15 mouse cellular contexts compared by ENCODE assay signal in genomic region chr6:120113856-120114255, GRCm38 (mm10). TPM values are rescaled to one million over a fixed set of nuclear protein-coding genes. Genes with fewer than 3 reads are reported as not detected.
A peak's percentile ranks its signal among the peaks of the same experiment; 100 is the strongest.
DNase-seq lines count a peak whose midpoint lies in the region; ATAC-seq and TF ChIP-seq lines count a peak whose summit lies in the region.
"Had no signal": no experiment of that assay in that cellular context is flagged by ENCODE, and none has a peak within 500 bp of the region (broad histone marks: within the 10 kb centered on the region; RNA-seq: fewer than 3 reads in every experiment).

No protein-coding gene starts in this region.

- H3K4me2 ChIP-seq in embryonic facial prominence, embryonic 14.5 days (ENCODE audit: low read depth, low read length) = no peak overlapping the region
- no peak overlapping the region for H3K4me2 ChIP-seq in limb, embryonic 14.5 days (replicated peaks; ENCODE audit: low read depth, low read length, severe bottlenecking)
- H3K4me2 ChIP-seq: liver, embryonic 12.5 days had no signal

- TF ChIP-seq CTCF in layer of hippocampus, adult 2 months (conservative IDR thresholded peaks at IDR 0.05) = no peak

- intact Hi-C loops in heart, postnatal 14 days (cut with DNase I) = loop anchor here (2.0 kb wide), 1 partner anchor 33 kb away; no protein-coding TSS in a partner anchor

- no peak overlapping the region for H3K4me3 ChIP-seq in layer of hippocampus, adult 2 months
- no peak overlapping the region for H3K4me3 ChIP-seq in embryonic facial prominence, embryonic 14.5 days (ENCODE audit: low read depth, low read length)
- H3K4me3 ChIP-seq in limb, embryonic 14.5 days (replicated peaks; ENCODE audit: low read length) = no peak overlapping the region
- H3K4me3 ChIP-seq: liver, embryonic 12.5 days had no signal

- no peaks in the 10 kb centered on the region for H3K36me3 ChIP-seq in embryonic facial prominence, embryonic 14.5 days (ENCODE audit: control insufficient read depth, insufficient read depth, low read length)
- H3K36me3 ChIP-seq in limb, embryonic 14.5 days (ENCODE audit: control insufficient read depth, insufficient read depth, low read length) = no peaks in the 10 kb centered on the region
- H3K36me3 ChIP-seq: G1E; liver, embryonic 12.5 days had no signal

- peak overlapping the region; percentile 43; the same call in 1 of the 2 replicates for H3K27ac ChIP-seq in layer of hippocampus, adult 2 months
- H3K27ac ChIP-seq in embryonic facial prominence, embryonic 14.5 days (replicated peaks; ENCODE audit: low read depth, low read length) = peak overlapping the region; percentile 78
- peak overlapping the region; percentile 78; the same call in 1 of the 2 replicates for H3K27ac ChIP-seq in limb, embryonic 14.5 days (replicated peaks; ENCODE audit: low read depth, low read length)
- H3K27ac ChIP-seq: liver, embryonic 12.5 days had no signal

- H3K9me3 ChIP-seq in embryonic facial prominence, embryonic 14.5 days (ENCODE audit: control insufficient read depth, low read length) = no peaks in the 10 kb centered on the region
- H3K9me3 ChIP-seq in limb, embryonic 14.5 days (ENCODE audit: control insufficient read depth, low read length) = no peaks in the 10 kb centered on the region
- H3K9me3 ChIP-seq: G1E; liver, embryonic 12.5 days had no signal

- 86% methylated on average over 3 of the region's 3 CpGs for WGBS in embryonic facial prominence, embryonic 14.5 days
- WGBS in limb, embryonic 14.5 days = 87% methylated on average over 3 of the region's 3 CpGs

- no peak for TF ChIP-seq POLR2A in limb, embryonic 14.5 days (IDR thresholded peaks at IDR 0.05; ENCODE audit: borderline replicate concordance, extremely low read depth, insufficient read depth, insufficient read length)

- peaks cover 21% of the 10 kb centered on the region for H3K4me1 ChIP-seq in embryonic facial prominence, embryonic 14.5 days (ENCODE audit: control insufficient read depth, insufficient read depth, low read length)
- H3K4me1 ChIP-seq in limb, embryonic 14.5 days (ENCODE audit: control insufficient read depth, insufficient read depth, low read length) = peaks cover 18% of the 10 kb centered on the region

- ATAC-seq in embryonic facial prominence, embryonic 14.5 days (ENCODE audit: low read depth) = no peak
- no peak for ATAC-seq in limb, embryonic 14.5 days (ENCODE audit: low FRiP score, low read depth)
- ATAC-seq: liver, embryonic 12.5 days had no signal

- DNase-seq in heart, adult 11 months = peak; percentile 80
- DNase-seq in heart, postnatal 14 days = no peak
- DNase-seq in layer of hippocampus, adult 2 months (ENCODE audit: low spot score in 2 of 2) = no peak
- no peak for DNase-seq in layer of hippocampus, adult 9-10 months (ENCODE audit: low spot score)
- no peak for DNase-seq in embryonic facial prominence, embryonic 14.5 days (ENCODE audit: low spot score)
- no peak for DNase-seq in limb, embryonic 14.5 days (ENCODE audit: low spot score)
- no peak for DNase-seq in thymus, postnatal 4 days
- no peak for DNase-seq in urinary bladder, postnatal 4 days (ENCODE audit: low spot score in 2 of 2)
- DNase-seq: cerebellum, postnatal 36 days; kidney, postnatal 14 days; spleen, adult 18-20 months; thymus, adult 2 months had no signal

- H3K9ac ChIP-seq in embryonic facial prominence, embryonic 14.5 days (ENCODE audit: low read depth, low read length) = no peak overlapping the region
- no peak overlapping the region for H3K9ac ChIP-seq in limb, embryonic 14.5 days (ENCODE audit: low read depth, low read length, severe bottlenecking)
- H3K9ac ChIP-seq: liver, embryonic 12.5 days had no signal

- H3K27me3 ChIP-seq in embryonic facial prominence, embryonic 14.5 days (replicated peaks; ENCODE audit: control insufficient read depth, insufficient read depth, low read length) = no peaks in the 10 kb centered on the region
- no peaks in the 10 kb centered on the region for H3K27me3 ChIP-seq in limb, embryonic 14.5 days (ENCODE audit: control insufficient read depth, insufficient read depth, low read length)
- H3K27me3 ChIP-seq: liver, embryonic 12.5 days had no signal

RNA-seq across cellular contexts. Expression of gene Ninj2, which starts 20.7 kb away (rescaled TPM):
- total RNA-seq in heart, postnatal 14 days (2021) = not detected
- under 1 TPM; 0.74 to 0.91 TPM for total RNA-seq in layer of hippocampus, adult 2 months (2021)
- polyA plus RNA-seq in embryonic facial prominence, embryonic 14.5 days (2014; fragmentation: Nextera tagmentation; extraction: Ambion mirVana) = 0.61 and 0.69 TPM in 2 replicates
- 1.9 and 2.8 TPM in 2 replicates for polyA plus RNA-seq in limb, embryonic 14.5 days (2012; rRNA removed)
- polyA plus RNA-seq in limb, embryonic 14.5 days (2014; fragmentation: Nextera tagmentation; extraction: Ambion mirVana) = 1.3 and 1.7 TPM in 2 replicates
- total RNA-seq: G1E; granulocyte monocyte progenitor cell, adult 5-6 weeks had no signal
- polyA plus RNA-seq: G1E; liver, embryonic 12.5 days had no signal
